Mouse (Mus musculus) myocyte (in vitro differentiated cells): ENCODE data around the gene Meis3. TPM values are rescaled to one million over a fixed set of nuclear protein-coding genes. Genes with fewer than 3 reads are reported as not detected.

Source experiments
- H3K27me3 ChIP-seq: one replicate; pipeline ENCODE4 v1.6.1; 2011; ENCODE audit not compliant: control insufficient read depth, insufficient read depth, insufficient read length
- H3K36me3 ChIP-seq: one replicate; pipeline ENCODE4 v1.6.1; 2011; ENCODE audit not compliant: control insufficient read depth, insufficient read depth
- H3K4me2 ChIP-seq: one replicate; pipeline ENCODE4 v1.6.1; 2011; ENCODE audit warnings: low read depth, control low read depth
- H3K4me3 ChIP-seq: one replicate; pipeline ENCODE4 v1.5.1; 2011; ENCODE audit warnings: mild to moderate bottlenecking, control low read depth, moderate library complexity
- H3K79me2 ChIP-seq: one replicate; pipeline ENCODE4 v1.6.1; 2011; ENCODE audit not compliant: control insufficient read depth, insufficient read depth
- H3ac ChIP-seq: one replicate; pipeline ENCODE4 v1.6.1; 2011; ENCODE audit not compliant: control insufficient read depth, insufficient read length
- CEBPB ChIP-seq: IDR thresholded peaks from 2 replicates; pipeline ENCODE4 v1.6.1; 2011; ENCODE audit warnings: mild to moderate bottlenecking, moderate library complexity; ENCODE audit not compliant: poor library complexity, insufficient read depth, severe bottlenecking
- E2F4 ChIP-seq: IDR thresholded peaks from one replicate; pipeline ENCODE4 v1.6.1; 2011; ENCODE audit warnings: mild to moderate bottlenecking, control low read depth, moderate library complexity; ENCODE audit not compliant: insufficient read depth
- MAX ChIP-seq: IDR thresholded peaks from one replicate; pipeline ENCODE4 v1.6.1; 2011; ENCODE audit warnings: low read depth, mild to moderate bottlenecking, control low read depth
- MYOD1 ChIP-seq, 3 experiments: IDR thresholded peaks; one replicate each; pipeline ENCODE4 v1.6.1; 2011; ENCODE audit warnings: control low read depth in 2 of 3, low read depth in 2 of 3, mild to moderate bottlenecking in 2 of 3, moderate library complexity in 1 of 3; ENCODE audit not compliant: insufficient read length in 2 of 3, control insufficient read depth in 1 of 3
- MYOG ChIP-seq, 3 experiments: IDR thresholded peaks; one replicate each; pipeline ENCODE4 v1.6.1; 2011; ENCODE audit warnings: control low read depth in 2 of 3, low read depth in 2 of 3, mild to moderate bottlenecking in 2 of 3; ENCODE audit not compliant: insufficient read length in 2 of 3, control insufficient read depth in 1 of 3, insufficient read depth in 1 of 3
- POLR2A ChIP-seq: IDR thresholded peaks from one replicate; pipeline ENCODE4 v1.6.1; 2011; ENCODE audit warnings: low read depth, mild to moderate bottlenecking, control low read depth, moderate library complexity; ENCODE audit not compliant: insufficient read length
- POLR2AphosphoS2 ChIP-seq: IDR thresholded peaks from one replicate; pipeline ENCODE4 v1.6.1; 2011; ENCODE audit warnings: low read depth, control low read depth; ENCODE audit not compliant: insufficient read length
- REST ChIP-seq: IDR thresholded peaks from one replicate; pipeline ENCODE4 v1.6.1; 2011; ENCODE audit warnings: mild to moderate bottlenecking, control low read depth, moderate library complexity; ENCODE audit not compliant: insufficient read depth, insufficient read length
- SRF ChIP-seq: IDR thresholded peaks from one replicate; pipeline ENCODE4 v1.6.1; 2011; ENCODE audit warnings: low read depth; ENCODE audit not compliant: control insufficient read depth, insufficient read length
- TCF12 ChIP-seq: IDR thresholded peaks from one replicate; pipeline ENCODE4 v1.6.1; 2011; ENCODE audit warnings: mild to moderate bottlenecking, control low read depth; ENCODE audit not compliant: poor library complexity, insufficient read depth, severe bottlenecking
- TCF3 ChIP-seq: IDR thresholded peaks from one replicate; pipeline ENCODE4 v1.6.1; 2011; ENCODE audit warnings: low read depth, control low read depth; ENCODE audit not compliant: insufficient read length
- USF1 ChIP-seq: IDR thresholded peaks from one replicate; pipeline ENCODE4 v1.6.1; 2011; ENCODE audit warnings: low read depth, mild to moderate bottlenecking, control low read depth, moderate library complexity
- polyA plus RNA-seq: library from polyadenylated mRNA; unstranded; fragments of >200 nt; fragmentation: generic; extraction: Trizol; gene quantifications from one replicate; pipeline ENCODE4 v1.2.1, GENCODE M21; 2012; ENCODE audit warnings: missing spikeins

Meis3 gene
- polyA plus RNA-seq, 1 experiment: 2.2 TPM

DNA sequence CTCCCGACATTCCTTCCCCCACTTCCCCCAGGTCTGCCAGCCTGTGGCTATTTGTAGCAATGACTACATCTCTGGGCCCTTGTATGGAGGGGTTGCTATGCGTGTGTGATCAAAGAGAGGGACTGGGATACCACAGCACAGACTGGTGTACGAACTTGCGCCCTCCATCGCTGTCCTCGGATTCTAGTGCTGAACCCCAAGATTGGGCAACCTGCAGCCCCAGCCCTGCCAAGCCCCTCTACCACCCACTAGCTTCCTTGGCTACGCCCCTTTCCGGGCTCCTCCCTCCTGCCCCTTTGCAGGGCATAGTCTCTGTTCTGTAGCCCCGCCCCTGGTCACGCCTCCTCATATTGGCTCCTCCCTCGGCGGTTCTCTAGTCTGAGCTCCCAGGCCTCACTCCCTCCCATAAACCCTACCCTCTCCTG lies 45.5 kb upstream of the Meis3 start, which contains the start of gene Slc8a2:
TSS of gene Slc8a2 (plus strand) at position 406 of the 425 bp plus-strand sequence.
- Histone ChIP-seq H3K4me3 (no peak within 1 kb of the TSS), H3K36me3 (no peaks in the 10 kb centered on the region), H3ac (no peak within 1 kb of the TSS), H3K27me3 (peaks cover 39% of the 10 kb centered on the region), H3K4me2 (no peak within 1 kb of the TSS), H3K79me2 (no peaks in the 10 kb centered on the region)
- TF ChIP-seq SRF: no peak
- peak; percentile 72 for TF ChIP-seq REST

DNA sequence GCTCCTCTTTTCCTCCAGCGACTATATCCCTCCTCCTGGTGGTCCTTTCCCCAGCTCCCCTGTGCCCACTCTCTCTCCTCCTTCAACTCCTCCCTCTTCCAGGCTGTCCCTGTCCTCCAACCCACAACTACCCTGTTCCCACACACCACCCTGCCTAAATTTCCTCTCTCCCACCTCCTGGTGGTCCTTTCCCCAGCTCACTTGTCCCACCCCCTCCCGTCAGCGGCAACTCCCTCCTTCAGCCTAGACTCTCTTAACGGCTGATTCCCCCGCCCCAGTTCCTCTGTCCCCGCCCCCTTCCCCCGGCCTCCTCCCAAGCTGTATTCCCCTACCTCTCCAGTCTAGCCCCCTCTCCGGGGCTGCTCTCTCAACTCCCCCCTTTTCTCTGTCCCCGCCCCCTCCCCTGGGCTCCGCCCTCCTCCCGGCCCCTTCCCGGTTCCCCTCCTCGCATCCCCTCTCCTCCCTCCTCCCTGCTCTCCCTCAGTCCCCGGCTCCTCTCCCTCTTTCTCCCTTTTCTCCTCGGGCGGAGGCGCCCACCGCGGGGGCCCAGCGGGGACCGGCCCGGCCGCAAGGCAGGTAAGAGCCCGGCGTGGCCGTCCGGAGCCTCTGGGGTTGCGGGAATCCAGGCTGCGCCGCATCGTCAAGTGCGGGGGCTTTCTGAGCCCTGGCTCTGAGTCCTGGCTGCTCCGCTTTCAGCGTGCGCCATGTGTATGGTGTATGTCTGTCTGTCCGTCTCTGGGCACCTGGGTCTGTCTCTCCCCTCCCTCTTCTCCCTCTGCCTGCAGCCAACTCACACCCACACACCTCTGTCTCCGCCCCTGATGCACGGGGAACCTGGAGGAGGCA lies 44.8 kb upstream of the Meis3 start:
- TF ChIP-seq POLR2A (no peak), REST (no peak), POLR2AphosphoS2 (no peak), E2F4 (no peak), CEBPB (no peak), USF1 (no peak), SRF (no peak), TCF3 (no peak), MYOG (IDR thresholded peaks at IDR 0.05; ENCODE audit: control insufficient read depth in 1 of 3, insufficient read depth in 1 of 3, insufficient read length in 2 of 3, low read depth in 2 of 3) (no peak), TCF12 (no peak)
- Histone ChIP-seq H3K27me3 (peaks cover 44% of the 10 kb centered on the region), H3K4me3 (no peak overlapping the region), H3K79me2 (no peaks in the 10 kb centered on the region), H3K36me3 (no peaks in the 10 kb centered on the region), H3K4me2 (no peak overlapping the region), H3ac (no peak overlapping the region)

DNA sequence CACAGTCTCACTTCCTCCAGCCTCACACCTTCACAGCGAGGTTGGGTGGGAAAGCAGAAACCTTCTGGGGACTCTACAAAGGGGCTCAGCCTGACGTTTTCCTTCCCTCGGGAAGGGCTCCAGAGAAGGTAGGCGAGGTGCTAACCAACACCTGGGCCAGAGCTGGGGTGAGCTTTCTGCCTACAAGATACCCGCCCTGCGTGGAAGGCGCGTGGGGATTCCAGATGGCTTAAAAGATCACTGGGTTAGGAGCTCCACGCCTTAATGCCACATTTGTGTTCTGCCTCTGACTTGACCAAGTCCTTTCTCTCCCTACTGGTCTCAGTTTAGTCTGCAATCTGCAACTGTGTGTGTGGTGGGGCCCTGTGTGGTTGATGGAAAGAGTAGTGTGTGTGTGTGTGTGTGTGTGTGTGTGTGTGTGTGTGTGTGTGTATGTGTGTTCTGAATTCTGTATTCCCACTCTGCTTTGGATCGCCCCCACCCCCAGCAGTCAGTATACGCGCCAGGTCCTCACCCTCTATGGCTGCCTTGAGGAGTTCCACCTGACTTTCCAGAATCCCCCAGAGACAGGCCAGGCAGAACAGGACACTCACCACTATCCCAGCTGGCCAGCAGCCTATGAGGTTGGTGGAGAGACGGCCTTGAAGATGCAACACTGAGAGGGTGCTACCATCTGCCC lies 43.8 kb upstream of the Meis3 start:
- Histone ChIP-seq H3K79me2 (no peaks in the 10 kb centered on the region), H3K4me3 (no peak overlapping the region), H3K36me3 (no peaks in the 10 kb centered on the region), H3K27me3 (peaks cover 51% of the 10 kb centered on the region), H3ac (no peak overlapping the region), H3K4me2 (no peak overlapping the region)
- TF ChIP-seq MYOD1 (IDR thresholded peaks at IDR 0.05; ENCODE audit: control insufficient read depth in 1 of 3, insufficient read length in 2 of 3, low read depth in 2 of 3) (no peak), REST (no peak), POLR2AphosphoS2 (no peak), POLR2A (no peak)

DNA sequence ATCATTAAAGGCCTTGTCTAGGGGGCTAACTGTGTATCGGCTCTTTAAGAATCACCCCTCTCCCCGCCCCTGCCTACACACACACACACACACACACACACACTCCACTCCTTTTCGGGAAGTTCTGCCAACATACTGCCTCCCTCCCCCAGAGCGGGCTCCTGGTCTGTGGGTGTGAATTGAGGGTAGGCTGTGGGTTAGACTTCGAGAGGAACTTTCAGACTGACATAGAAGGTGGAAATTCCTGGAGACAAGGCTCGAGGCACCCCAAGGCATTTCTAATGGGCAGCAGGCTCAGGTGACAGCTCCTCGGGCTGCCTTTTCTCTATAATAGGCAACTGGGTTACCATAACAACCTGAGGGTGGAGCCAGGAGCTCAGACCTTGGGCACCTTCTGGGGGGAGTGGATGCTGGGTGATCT lies 42.7 kb upstream of the Meis3 start:
- Histone ChIP-seq H3K27me3 (peaks cover 51% of the 10 kb centered on the region), H3K36me3 (no peaks in the 10 kb centered on the region), H3K79me2 (no peaks in the 10 kb centered on the region), H3ac (no peak overlapping the region), H3K4me2 (no peak overlapping the region), H3K4me3 (no peak overlapping the region)
- TF ChIP-seq POLR2A: no peak
- no peak for TF ChIP-seq USF1
- no peak for TF ChIP-seq MYOG (IDR thresholded peaks at IDR 0.05; ENCODE audit: control insufficient read depth in 1 of 3, insufficient read depth in 1 of 3, insufficient read length in 2 of 3, low read depth in 2 of 3)
- TF ChIP-seq TCF3: no peak
- TF ChIP-seq SRF: no peak
- no peak for TF ChIP-seq MYOD1 (IDR thresholded peaks at IDR 0.05; ENCODE audit: control insufficient read depth in 1 of 3, insufficient read length in 2 of 3, low read depth in 2 of 3)
- no peak for TF ChIP-seq POLR2AphosphoS2
- TF ChIP-seq REST: no peak

DNA sequence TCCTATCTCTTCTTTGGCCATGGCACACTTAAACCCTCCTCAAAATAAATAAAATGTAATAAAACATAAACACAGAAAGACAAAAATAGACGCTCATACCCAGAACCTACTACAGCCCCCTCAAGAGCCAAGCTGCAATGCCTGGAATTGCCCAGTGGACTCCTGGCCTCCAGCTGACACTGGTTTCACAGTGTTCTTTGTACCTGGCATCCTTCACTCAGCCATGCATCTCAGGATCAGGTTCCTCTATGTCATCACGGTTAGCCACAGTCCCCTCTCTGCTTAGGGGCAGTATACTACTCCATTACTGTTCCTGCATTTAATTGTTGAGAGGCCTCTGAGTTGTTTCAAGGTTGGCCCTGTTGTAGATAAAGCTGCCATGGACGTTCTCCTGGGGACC lies 42.0 kb upstream of the Meis3 start:
- no peaks in the 10 kb centered on the region for H3K79me2 ChIP-seq
- TF ChIP-seq TCF12 (no peak), E2F4 (no peak), MYOG (IDR thresholded peaks at IDR 0.05; ENCODE audit: control insufficient read depth in 1 of 3, insufficient read depth in 1 of 3, insufficient read length in 2 of 3, low read depth in 2 of 3) (no peak)
- no peaks in the 10 kb centered on the region for H3K36me3 ChIP-seq
- H3ac ChIP-seq: no peak overlapping the region
- no peak overlapping the region for H3K4me2 ChIP-seq
- peaks cover 51% of the 10 kb centered on the region for H3K27me3 ChIP-seq
- no peak overlapping the region for H3K4me3 ChIP-seq

DNA sequence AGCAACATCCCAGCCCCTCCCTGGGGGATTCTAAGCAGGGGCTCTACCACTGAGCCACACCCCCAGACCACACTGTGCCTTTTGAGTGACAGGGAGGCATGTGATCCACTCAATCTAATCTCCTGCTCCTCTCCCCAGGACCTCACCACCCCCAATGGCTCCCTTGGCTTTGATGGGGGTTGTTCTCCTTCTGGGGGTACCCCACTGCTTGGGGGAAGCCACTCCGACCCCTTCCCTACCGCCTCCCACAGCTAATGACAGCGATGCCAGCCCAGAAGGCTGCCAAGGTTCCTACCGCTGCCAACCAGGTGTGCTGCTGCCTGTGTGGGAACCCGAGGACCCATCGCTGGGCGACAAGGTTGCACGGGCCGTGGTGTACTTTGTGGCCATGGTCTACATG lies 41.2 kb upstream of the Meis3 start:
- Histone ChIP-seq H3K27me3 (peaks cover 51% of the 10 kb centered on the region), H3K36me3 (no peaks in the 10 kb centered on the region), H3K4me2 (no peak overlapping the region)

More for the DNA sequence above, 41.2 kb upstream of the Meis3 start:
- H3ac ChIP-seq: no peak overlapping the region
- no peaks in the 10 kb centered on the region for H3K79me2 ChIP-seq
- TF ChIP-seq TCF12 (no peak), MYOD1 (IDR thresholded peaks at IDR 0.05; ENCODE audit: control insufficient read depth in 1 of 3, insufficient read length in 2 of 3, low read depth in 2 of 3) (no peak), REST (no peak), POLR2AphosphoS2 (no peak), TCF3 (no peak), POLR2A (no peak), MAX (no peak), USF1 (no peak), SRF (no peak), E2F4 (no peak), CEBPB (no peak), MYOG (IDR thresholded peaks at IDR 0.05; ENCODE audit: control insufficient read depth in 1 of 3, insufficient read depth in 1 of 3, insufficient read length in 2 of 3, low read depth in 2 of 3) (no peak)
- H3K4me3 ChIP-seq: no peak overlapping the region
